Mouse (Mus musculus) midbrain, embryonic 14.5 days (tissue): ENCODE measurements around the gene Chrnb2. TPM values are rescaled to one million over a fixed set of nuclear protein-coding genes. Genes with fewer than 3 reads are reported as not detected.

Experiments used
- ATAC-seq: fragments of 200-750 bp; cut with Nextera tagmentation; 2 replicates; pipeline ENCODE4 v1.8.0; 2017; ENCODE audit warnings: moderate number of reproducible peaks, moderate library complexity; ENCODE audit not compliant: low FRiP score, low TSS enrichment
- DNase-seq: peaks from one replicate; pipeline ENCODE4 v3.0.0-alpha.2; 2015
- H3K27ac ChIP-seq: fragments of 300-500 bp; sonication (generic); replicated peaks from 2 replicates; pipeline ENCODE4 v1.5.1; 2014; ENCODE audit warnings: mild to moderate bottlenecking, low read depth, low read length, moderate library complexity
- H3K27me3 ChIP-seq: fragments of 300-500 bp; sonication (generic); 2 replicates; pipeline ENCODE4 v1.6.1; 2014; ENCODE audit warnings: low read length, control low read depth, mixed read lengths; ENCODE audit not compliant: control insufficient read depth, insufficient read depth
- H3K36me3 ChIP-seq: fragments of 300-500 bp; sonication (generic); 2 replicates; pipeline ENCODE4 v1.6.1; 2014; ENCODE audit warnings: low read length, control low read depth; ENCODE audit not compliant: control insufficient read depth, insufficient read depth
- H3K4me1 ChIP-seq: fragments of 300-500 bp; sonication (generic); 2 replicates; pipeline ENCODE4 v1.6.1; 2014; ENCODE audit warnings: mild to moderate bottlenecking, antibody characterized with exemption, low read length, control low read depth; ENCODE audit not compliant: control insufficient read depth, insufficient read depth
- H3K4me2 ChIP-seq: fragments of 300-500 bp; sonication (generic); 2 replicates; pipeline ENCODE4 v1.6.1; 2014; ENCODE audit warnings: mild to moderate bottlenecking, low read length, moderate library complexity
- H3K4me3 ChIP-seq: fragments of 300-500 bp; sonication (generic); replicated peaks from 2 replicates; pipeline ENCODE4 v1.5.1; 2014; ENCODE audit warnings: low read depth, low read length
- H3K9ac ChIP-seq: fragments of 300-500 bp; sonication (generic); replicated peaks from 2 replicates; pipeline ENCODE4 v1.6.1; 2014; ENCODE audit warnings: mild to moderate bottlenecking, low read length, moderate library complexity
- H3K9me3 ChIP-seq: fragments of 300-500 bp; sonication (generic); 2 replicates; pipeline ENCODE4 v1.6.1; 2016; ENCODE audit warnings: low read length, control low read depth, mixed read lengths; ENCODE audit not compliant: control insufficient read depth
- WGBS: fragments of 180-500 bp; shearing (Covaris S2); extraction: QIAGEN DNeasy Blood & Tissue Kit; methylation state at CpG from one replicate; pipeline ENCODE4 v1.1.7; 2014; 5-methylcytosine and 5-hydroxymethylcytosine counted together
- polyA plus RNA-seq: library from polyadenylated mRNA; unstranded; fragments of >200 nt; fragmentation: Nextera tagmentation; extraction: Ambion mirVana; gene quantifications from 2 replicates; pipeline ENCODE4 v1.2.1, GENCODE M21; 2014

The Chrnb2 gene
- 29.6 and 31.5 TPM in 2 replicates for polyA plus RNA-seq

DNA sequence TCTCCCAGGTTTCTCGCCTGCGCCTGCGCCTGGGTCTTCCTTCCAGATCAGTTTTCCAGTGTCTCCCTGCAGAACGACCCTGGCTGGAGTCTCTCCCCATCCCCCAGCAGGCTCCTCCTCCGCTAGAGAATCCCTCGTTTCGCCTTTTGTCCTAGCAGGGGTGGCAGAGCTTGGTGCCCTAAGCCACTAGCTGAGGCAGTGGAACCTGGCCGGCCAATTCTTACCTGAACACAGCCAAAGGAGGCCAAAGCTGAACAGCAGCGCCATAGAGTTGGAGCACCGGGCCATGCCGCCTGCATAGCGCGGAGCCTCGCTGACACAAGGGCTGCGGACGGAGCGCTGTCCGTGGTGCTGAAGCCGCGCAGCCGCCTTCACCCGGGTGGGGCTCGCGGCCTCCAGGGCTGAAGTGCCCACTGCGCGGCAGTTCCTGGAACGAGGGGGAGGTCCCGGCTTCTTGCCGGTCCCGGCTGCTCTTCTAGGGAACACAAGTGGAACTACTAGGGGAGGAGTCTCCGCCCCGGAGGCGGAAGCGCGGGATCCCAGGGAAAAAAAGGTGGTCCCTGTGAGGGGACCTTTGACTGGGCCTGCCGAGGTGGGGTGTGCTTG is at the start of gene Chrnb2:
TSS of gene Chrnb2 (minus strand) at position 514 of the 606 bp plus-strand sequence.
- peak within 1 kb of the TSS; percentile 71 for H3K4me3 ChIP-seq
- H3K27ac ChIP-seq: peak within 1 kb of the TSS; percentile 93
- H3K4me2 ChIP-seq: peak within 1 kb of the TSS; percentile 68
- peak within 1 kb of the TSS; percentile 84 for H3K9ac ChIP-seq
- H3K27me3 ChIP-seq: no peaks in the 10 kb centered on the region
- H3K9me3 ChIP-seq: no peaks in the 10 kb centered on the region
- H3K36me3 ChIP-seq: peaks cover 23% of the 10 kb centered on the region
- ATAC-seq: peak; percentile 72
- WGBS: 1% methylated on average over 36 of the region's 36 CpGs
- peaks cover 30% of the 10 kb centered on the region for H3K4me1 ChIP-seq
- peak; percentile 82 for DNase-seq

GRCm38 (mm10) chr3:89814051-89814450 is 49.6 kb upstream of the Chrnb2 start:
- Histone ChIP-seq H3K27ac (no peak overlapping the region), H3K9me3 (peaks cover 10% of the 10 kb centered on the region; the same call in 1 of the 2 replicates), H3K9ac (no peak overlapping the region), H3K36me3 (no peaks in the 10 kb centered on the region), H3K4me2 (no peak overlapping the region), H3K4me1 (no peaks in the 10 kb centered on the region), H3K4me3 (no peak overlapping the region), H3K27me3 (no peaks in the 10 kb centered on the region)
- WGBS: 80% methylated on average over 7 of the region's 7 CpGs
- ATAC-seq (no peak), DNase-seq (no peak)

GRCm38 (mm10) chr3:89812166-89812565 is 47.7 kb upstream of the Chrnb2 start:
- Histone ChIP-seq H3K9ac (no peak overlapping the region), H3K27me3 (no peaks in the 10 kb centered on the region), H3K4me2 (no peak overlapping the region), H3K27ac (no peak overlapping the region), H3K9me3 (peaks cover 10% of the 10 kb centered on the region; the same call in 1 of the 2 replicates), H3K4me3 (no peak overlapping the region), H3K4me1 (no peaks in the 10 kb centered on the region), H3K36me3 (no peaks in the 10 kb centered on the region)
- ATAC-seq (no peak), DNase-seq (no peak)
- 67% methylated on average over 3 of the region's 3 CpGs for WGBS

DNA sequence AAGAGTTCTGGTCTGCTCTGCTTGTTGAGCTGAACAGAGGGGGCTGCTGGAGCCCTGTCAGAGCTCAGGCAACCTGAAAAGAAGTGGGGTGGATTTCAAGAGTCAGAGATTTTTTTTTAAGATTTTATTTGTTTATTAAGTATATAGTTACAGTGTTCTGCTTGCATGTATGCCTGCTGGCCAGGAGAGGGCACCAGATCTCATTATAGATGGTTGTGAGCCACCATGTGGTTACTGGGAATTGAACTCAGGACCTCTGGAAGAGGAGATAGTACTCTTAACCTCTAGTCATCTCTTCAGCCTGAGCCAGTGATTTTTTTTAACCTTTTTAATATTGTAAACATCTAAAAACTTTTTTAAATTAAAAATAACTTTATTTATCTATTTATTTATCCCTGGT is 46.4 kb upstream of the Chrnb2 start:
- H3K4me1 ChIP-seq: no peaks in the 10 kb centered on the region
- H3K27ac ChIP-seq: no peak overlapping the region
- H3K9ac ChIP-seq: no peak overlapping the region
- no peaks in the 10 kb centered on the region for H3K36me3 ChIP-seq
- peaks cover 10% of the 10 kb centered on the region; the same call in 1 of the 2 replicates for H3K9me3 ChIP-seq
- DNase-seq (no peak), ATAC-seq (no peak)
- no peak overlapping the region for H3K4me3 ChIP-seq
- no peaks in the 10 kb centered on the region for H3K27me3 ChIP-seq
- no peak overlapping the region for H3K4me2 ChIP-seq

GRCm38 (mm10) chr3:89808638-89809037 is 44.2 kb upstream of the Chrnb2 start:
- H3K9ac ChIP-seq: no peak overlapping the region
- peaks cover 10% of the 10 kb centered on the region; the same call in 1 of the 2 replicates for H3K9me3 ChIP-seq
- no peaks in the 10 kb centered on the region for H3K4me1 ChIP-seq
- H3K36me3 ChIP-seq: no peaks in the 10 kb centered on the region
- WGBS: 61% methylated on average over 9 of the region's 9 CpGs
- ATAC-seq: no peak
- no peak overlapping the region for H3K27ac ChIP-seq
- no peak overlapping the region for H3K4me2 ChIP-seq
- no peaks in the 10 kb centered on the region for H3K27me3 ChIP-seq
- no peak overlapping the region for H3K4me3 ChIP-seq
- DNase-seq: no peak

- Histone ChIP-seq H3K9ac (no peak overlapping the region), H3K4me2 (no peak overlapping the region), H3K9me3 (peaks cover 10% of the 10 kb centered on the region; the same call in 1 of the 2 replicates), H3K27me3 (no peaks in the 10 kb centered on the region), H3K27ac (no peak overlapping the region), H3K4me3 (no peak overlapping the region), H3K36me3 (no peaks in the 10 kb centered on the region), H3K4me1 (no peaks in the 10 kb centered on the region)
- ATAC-seq (no peak), DNase-seq (no peak)
- 81% methylated on average over 5 of the region's 5 CpGs for WGBS
Observed at GRCm38 (mm10) chr3:89807881-89808280, 43.4 kb upstream of the Chrnb2 start.

DNA sequence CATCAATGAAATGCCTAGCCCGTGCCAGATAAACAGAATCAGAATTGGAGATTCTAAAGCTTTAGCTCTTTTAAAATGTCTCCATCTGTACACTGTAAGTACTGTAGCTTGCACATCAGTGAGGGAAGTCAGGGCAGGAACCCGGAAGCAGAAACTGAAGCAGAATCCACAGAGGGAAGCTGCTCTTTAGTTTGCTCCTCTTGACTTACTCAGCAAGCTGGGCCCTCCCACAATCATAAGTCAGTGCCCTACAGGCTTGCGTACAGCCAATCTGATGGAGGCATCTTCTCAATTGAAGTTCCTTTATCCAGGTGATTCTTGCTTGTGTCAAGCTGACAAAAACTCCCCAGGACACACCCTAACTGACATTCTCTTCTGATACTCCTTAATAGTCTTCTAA is 42.7 kb upstream of the Chrnb2 start:
- H3K27ac ChIP-seq: no peak overlapping the region
- no peak overlapping the region for H3K9ac ChIP-seq
- no peak for ATAC-seq
- no peaks in the 10 kb centered on the region for H3K27me3 ChIP-seq
- H3K9me3 ChIP-seq: peaks cover 10% of the 10 kb centered on the region; the same call in 1 of the 2 replicates
- H3K4me1 ChIP-seq: no peaks in the 10 kb centered on the region
- no peak overlapping the region for H3K4me2 ChIP-seq
- DNase-seq: no peak
- no peak overlapping the region for H3K4me3 ChIP-seq
- H3K36me3 ChIP-seq: no peaks in the 10 kb centered on the region
- 96% methylated on average over 3 of the region's 3 CpGs for WGBS

DNA sequence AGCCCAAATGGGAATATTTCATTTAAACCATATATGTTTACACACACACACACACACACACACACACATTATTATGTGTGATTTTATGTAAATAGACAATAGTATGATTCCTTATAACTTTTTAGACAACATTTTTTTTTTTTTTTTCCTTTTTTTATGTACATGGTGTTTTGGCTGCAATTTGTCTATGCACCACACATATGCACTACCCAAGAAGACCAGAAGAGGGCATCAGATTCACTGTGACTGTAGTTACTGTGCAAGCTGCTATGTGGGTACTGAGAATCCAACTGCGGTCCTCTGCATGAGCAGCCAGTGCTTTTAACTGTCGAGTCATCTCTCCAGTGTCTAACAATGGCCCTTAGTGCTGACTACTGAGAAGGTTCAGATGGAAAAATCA is 42.3 kb upstream of the Chrnb2 start:
- DNase-seq (no peak), ATAC-seq (no peak)
- no peaks in the 10 kb centered on the region for H3K27me3 ChIP-seq
- H3K27ac ChIP-seq: no peak overlapping the region
- H3K4me2 ChIP-seq: no peak overlapping the region
- WGBS: 94% methylated on average over 2 of the region's 2 CpGs
- H3K4me3 ChIP-seq: no peak overlapping the region
- no peaks in the 10 kb centered on the region for H3K4me1 ChIP-seq
- H3K9ac ChIP-seq: no peak overlapping the region
- H3K36me3 ChIP-seq: no peaks in the 10 kb centered on the region
- peaks cover 10% of the 10 kb centered on the region; the same call in 1 of the 2 replicates for H3K9me3 ChIP-seq

DNA sequence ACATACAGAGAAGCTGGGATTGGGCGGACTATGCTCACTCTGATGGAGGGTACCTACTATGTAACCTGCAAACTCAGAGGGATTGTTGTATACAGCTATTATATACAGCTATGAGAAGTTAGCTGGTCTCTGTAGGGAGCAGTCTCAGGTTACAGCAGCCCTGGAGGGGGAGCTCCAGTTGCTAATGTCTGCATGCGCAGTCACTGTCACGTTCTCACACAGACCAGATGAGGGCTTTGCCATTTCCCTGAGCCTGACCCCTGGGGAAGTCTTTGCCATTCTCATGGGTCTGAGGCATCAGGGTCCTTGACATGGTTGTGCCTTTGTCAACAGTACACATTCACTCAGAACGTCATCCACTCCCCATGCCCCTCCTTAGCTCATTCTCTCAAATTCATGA is 40.7 kb upstream of the Chrnb2 start:
- H3K36me3 ChIP-seq: no peaks in the 10 kb centered on the region
- peaks cover 7% of the 10 kb centered on the region; the same call in 1 of the 2 replicates for H3K9me3 ChIP-seq
- H3K4me2 ChIP-seq: no peak overlapping the region
- no peak overlapping the region for H3K9ac ChIP-seq
- H3K4me1 ChIP-seq: no peaks in the 10 kb centered on the region
- WGBS: 71% methylated on average over 4 of the region's 4 CpGs
- ATAC-seq (no peak), DNase-seq (no peak)
- no peak overlapping the region for H3K4me3 ChIP-seq
- H3K27ac ChIP-seq: no peak overlapping the region
- H3K27me3 ChIP-seq: no peaks in the 10 kb centered on the region
